Mouse (Mus musculus) heart, postnatal 36 days (tissue): ENCODE measurements at regions not wholly inside any gene's neighbourhood (a gene's known extent, or its start where the extent isn't known, plus 50 kb on each side); places are given as distances from the start of the nearest gene placed in this dataset.

Experiments used
- DNase-seq, 2 experiments: peaks; one replicate each; pipeline ENCODE4 v3.0.0; 2021 to 2022
- intact Hi-C: fragments of 180-260 bp; cut with DNase I; formaldehyde crosslinking; loops from one replicate; pipeline ENCODE4 v1.15.1; 2025

DNA sequence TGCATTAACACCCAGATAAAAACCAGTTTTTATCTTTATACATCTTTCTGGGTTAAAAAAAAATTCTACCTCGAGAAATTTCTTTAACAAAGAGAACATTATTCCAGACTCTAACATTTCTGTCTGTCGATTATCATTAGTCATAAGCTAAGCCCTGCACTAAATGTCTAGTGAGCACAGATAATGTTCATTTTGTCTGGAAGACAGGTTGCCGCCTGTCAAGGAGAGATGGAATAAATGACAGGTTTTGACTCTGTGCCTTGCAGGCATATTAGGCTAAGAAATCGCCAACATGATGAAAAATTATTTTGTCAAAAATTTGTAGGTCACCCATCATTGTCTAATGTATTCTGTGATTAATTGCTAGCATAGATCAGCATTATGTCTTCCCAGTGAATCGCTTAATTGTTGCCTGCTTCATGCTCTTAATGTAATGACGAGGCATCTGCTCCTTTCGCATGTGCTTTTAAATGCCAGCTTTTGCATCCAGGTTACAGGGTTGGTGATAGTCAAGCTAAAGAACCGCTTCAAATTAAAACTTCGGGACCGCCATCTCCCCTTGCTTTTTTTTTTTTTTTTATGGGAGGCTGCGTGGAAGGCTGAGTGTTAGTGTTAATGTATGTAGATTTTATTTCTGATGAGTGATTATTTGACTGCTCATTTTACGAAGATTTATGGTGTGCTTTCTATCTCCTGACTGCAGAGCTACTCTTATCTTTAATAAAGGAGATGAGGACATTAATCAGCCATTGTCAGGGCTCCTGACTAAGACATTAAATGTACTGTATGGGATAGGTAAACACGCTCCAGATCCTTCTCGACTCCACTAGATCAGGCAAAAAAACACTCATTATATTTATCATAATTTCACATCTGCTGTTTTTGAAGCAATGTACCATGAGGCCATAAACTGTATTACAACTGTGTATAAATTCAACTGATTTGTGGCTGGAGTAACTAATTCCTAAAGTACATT, 135.9 kb upstream of the Meis2 start:
- no peak for DNase-seq
- intact Hi-C loops = no loop called here

DNA sequence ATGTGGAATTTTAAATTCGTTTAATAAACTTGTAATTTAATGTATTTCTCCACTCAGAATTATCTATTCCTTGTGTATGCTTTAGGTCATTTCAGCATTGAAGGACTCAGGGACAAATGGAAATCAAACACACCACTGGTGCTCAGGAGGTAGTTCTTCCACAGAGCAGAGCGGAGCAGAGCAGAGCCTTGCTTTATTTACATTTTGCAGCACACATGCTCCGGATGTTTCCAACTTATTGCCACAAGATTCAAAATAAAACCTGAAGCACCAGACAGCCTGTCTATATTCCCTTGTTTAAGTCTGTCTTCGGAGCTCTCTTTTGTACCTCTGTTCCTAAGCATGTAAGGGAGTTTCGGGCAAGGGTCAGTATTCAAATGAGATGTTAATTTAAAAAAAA, 135.2 kb upstream of the Meis2 start:
- DNase-seq = no peak
- intact Hi-C loops = no loop called here

DNA sequence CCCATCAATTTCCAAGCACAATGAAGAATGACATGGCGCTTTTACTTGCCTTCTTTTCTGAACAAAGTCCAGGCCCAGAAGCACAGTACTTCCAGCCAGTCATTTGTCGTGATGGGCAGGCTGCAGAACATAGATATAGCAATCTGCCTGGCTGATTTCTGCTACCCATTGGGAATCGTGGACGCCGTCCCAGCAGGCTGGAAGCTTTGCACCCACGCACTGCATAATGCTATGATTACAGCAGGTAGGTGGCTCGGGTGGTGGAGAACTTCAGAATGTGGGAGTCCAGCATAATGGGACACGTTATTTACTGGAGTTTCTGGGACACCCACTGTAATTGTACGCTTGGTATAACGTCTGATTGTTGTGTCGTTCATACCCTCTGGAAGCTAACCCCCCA, 116.2 kb upstream of the Meis2 start:
- intact Hi-C loops = no loop called here
- no peak for DNase-seq

DNA sequence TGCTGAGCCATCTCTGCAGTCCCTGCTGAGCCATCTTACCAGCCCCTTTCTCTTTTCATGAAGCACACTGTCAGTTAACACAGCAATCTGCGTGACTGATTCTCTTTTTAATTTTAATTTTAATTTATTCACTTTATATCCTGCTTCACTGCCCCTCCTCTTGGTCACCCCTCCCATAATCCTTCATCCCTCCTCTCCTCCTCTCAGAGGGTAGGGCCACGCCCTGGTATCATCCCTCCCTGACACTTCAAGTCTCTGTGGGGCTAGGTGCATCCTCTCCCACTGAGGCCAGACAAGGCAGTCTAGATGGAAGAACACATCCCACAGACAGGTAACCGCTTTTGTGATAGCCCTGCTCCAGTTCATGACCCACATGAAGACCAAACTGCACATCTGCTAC, 111.5 kb upstream of the Meis2 start:
- intact Hi-C loops = no loop called here
- DNase-seq = no peak

DNA sequence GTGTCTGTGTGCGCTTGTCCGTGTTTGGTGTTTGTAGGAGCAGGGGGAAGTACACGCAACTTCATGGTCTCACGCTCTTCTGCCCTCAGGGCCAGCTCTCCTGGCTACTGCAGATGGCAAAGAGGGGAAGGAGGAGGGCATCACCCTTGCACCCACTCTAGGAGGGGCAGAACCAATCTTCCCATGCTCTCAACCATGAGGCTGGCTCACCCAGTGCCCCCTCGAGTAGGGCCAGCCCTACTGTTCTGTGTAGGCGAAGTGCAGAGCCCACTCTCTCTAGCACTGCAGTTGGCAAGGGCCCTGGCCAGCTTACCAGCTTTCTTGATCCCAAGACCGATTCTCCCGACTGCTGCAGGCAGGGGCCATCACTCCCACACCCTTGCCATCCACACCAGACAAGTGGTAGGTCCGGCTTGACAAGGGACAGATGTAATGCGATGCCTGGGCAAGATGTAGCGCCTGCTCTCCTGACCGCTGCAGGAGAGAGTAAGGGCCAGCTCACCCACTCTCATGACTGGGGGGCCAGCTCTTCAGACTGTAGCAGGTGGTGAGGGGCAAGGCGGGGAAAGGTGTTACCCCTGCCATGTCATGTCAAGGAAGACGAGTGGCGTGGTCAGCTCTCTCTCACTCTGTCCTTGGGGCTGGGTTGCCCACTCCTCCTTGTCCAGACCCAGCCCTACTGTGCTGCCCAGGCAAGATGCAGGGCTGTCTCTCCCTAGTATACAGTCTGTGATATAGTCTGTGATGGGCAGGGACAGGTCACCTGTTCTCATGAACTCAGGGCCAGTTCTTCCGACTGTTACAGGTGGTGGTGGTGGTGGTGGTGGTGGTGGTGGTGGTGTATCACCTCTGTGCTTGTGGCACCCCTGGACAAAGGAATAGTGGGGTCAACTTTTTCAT, 100.5 kb upstream of the Meis2 start:
- intact Hi-C loops = no loop called here
- no peak for DNase-seq
